Mouse (Mus musculus): ENCODE data around the gene Mier2.

Mier2 gene

GRCm38 (mm10) chr10:79539701-79540495 is 15.1 kb downstream of the Mier2 start:
- no peak for DNase-seq (ENCODE audit: low read depth, low spot score)

- DNase-seq (ENCODE audit: low read depth, low spot score) = no peak
These were observed 16.1 kb downstream of the Mier2 start for GRCm38 (mm10) chr10:79538873-79539272.

- DNase-seq (ENCODE audit: low read depth, low spot score) = no peak
These were observed 16.7 kb downstream of the Mier2 start for GRCm38 (mm10) chr10:79538323-79538722.

- DNase-seq (ENCODE audit: low read depth, low spot score) = no peak
These were observed 17.2 kb downstream of the Mier2 start for GRCm38 (mm10) chr10:79537781-79538180.

GRCm38 (mm10) chr10:79537271-79537670 is 17.7 kb downstream of the Mier2 start:
- no peak for DNase-seq (ENCODE audit: low read depth, low spot score)

GRCm38 (mm10) chr10:79536461-79537080 is 18.4 kb downstream of the Mier2 start:
- no peak for DNase-seq (ENCODE audit: low read depth, low spot score)

GRCm38 (mm10) chr10:79535431-79535830 is 19.6 kb downstream of the Mier2 start:
- no peak for DNase-seq (ENCODE audit: low read depth, low spot score)

- no peak for DNase-seq (ENCODE audit: low read depth, low spot score)
These were observed 20.6 kb downstream of the Mier2 start for GRCm38 (mm10) chr10:79534426-79534825.

GRCm38 (mm10) chr10:79533126-79533911 is 21.7 kb downstream of the Mier2 start, which contains the start of gene Plpp2:
Plpp2 (minus strand) TSS chr10:79533796.
- DNase-seq (ENCODE audit: low read depth, low spot score) = peak; percentile 61

- DNase-seq (ENCODE audit: low read depth, low spot score) = no peak
These were observed 22.3 kb downstream of the Mier2 start for GRCm38 (mm10) chr10:79532678-79533077.

- no peak for DNase-seq (ENCODE audit: low read depth, low spot score)
These were observed 23.4 kb downstream of the Mier2 start for GRCm38 (mm10) chr10:79531593-79531992.

- DNase-seq (ENCODE audit: low read depth, low spot score) = no peak
These were observed 24.3 kb downstream of the Mier2 start for GRCm38 (mm10) chr10:79530721-79531120.

GRCm38 (mm10) chr10:79530241-79530640 is 24.8 kb downstream of the Mier2 start:
- DNase-seq (ENCODE audit: low read depth, low spot score) = no peak

- DNase-seq (ENCODE audit: low read depth, low spot score) = no peak
These were observed 26.9 kb downstream of the Mier2 start for GRCm38 (mm10) chr10:79528081-79528480.

- DNase-seq (ENCODE audit: low read depth, low spot score) = no peak
These were observed 27.6 kb downstream of the Mier2 start for GRCm38 (mm10) chr10:79527453-79527845.

- DNase-seq (ENCODE audit: low read depth, low spot score) = no peak
These were observed 28.1 kb downstream of the Mier2 start for GRCm38 (mm10) chr10:79526661-79527452.

GRCm38 (mm10) chr10:79525456-79526325 is 29.3 kb downstream of the Mier2 start:
- DNase-seq (ENCODE audit: low read depth, low spot score) = no peak

- no peak for DNase-seq (ENCODE audit: low read depth, low spot score)
These were observed 30.6 kb downstream of the Mier2 start for GRCm38 (mm10) chr10:79524433-79524832.

- no peak for DNase-seq (ENCODE audit: low read depth, low spot score)
These were observed 48.3 kb downstream of the Mier2 start for GRCm38 (mm10) chr10:79506709-79507108.

GRCm38 (mm10) chr10:79502830-79503644 is 52.0 kb downstream of the Mier2 start:
- no peak for DNase-seq (ENCODE audit: low read depth, low spot score)

Data from retina, adult 2 months (tissue).